Mouse (Mus musculus) olfactory bulb, adult 2 months (tissue): ENCODE data around the gene Tedc1.

ENCODE experiments used
- CTCF ChIP-seq: fragments of 200-500 bp; IDR thresholded peaks from 2 replicates; pipeline ENCODE4 v1.5.1; 2012; ENCODE audit warnings: low read depth, mild to moderate bottlenecking, low read length, moderate library complexity; ENCODE audit not compliant: insufficient read depth
- POLR2A ChIP-seq: fragments of 200-500 bp; IDR thresholded peaks from 2 replicates; pipeline ENCODE4 v1.6.1; 2012; ENCODE audit warnings: mild to moderate bottlenecking, low read depth, low read length, moderate library complexity; ENCODE audit not compliant: insufficient read depth

- TF ChIP-seq POLR2A (no peak), CTCF (0 out of 2 replicates have a peak, but pooled peaks have one; percentile 47)
Measured at GRCm38 (mm10) chr12:113144001-113144756, 12.0 kb upstream of the Tedc1 start.
